Mouse (Mus musculus): ENCODE results near the gene Galnt17. TPM values are rescaled to one million over a fixed set of nuclear protein-coding genes. Genes with fewer than 3 reads are reported as not detected.

The Galnt17 gene
- polyA plus RNA-seq, 1 experiment from 2014 or later: 0.95 TPM

- no peaks in the 10 kb centered on the region for H3K4me1 ChIP-seq
- H3K4me3 ChIP-seq: no peak overlapping the region
- H3K9me3 ChIP-seq: no peaks in the 10 kb centered on the region
- H3K27me3 ChIP-seq (ENCODE audit: insufficient read depth, poor library complexity, severe bottlenecking): no peaks in the 10 kb centered on the region
- 78% methylated on average over 2 of the region's 2 CpGs for WGBS
- no peaks in the 10 kb centered on the region for H3K36me3 ChIP-seq
- H3K27ac ChIP-seq: no peak overlapping the region
- DNase-seq (ENCODE audit: low spot score): no peak
Observed at GRCm38 (mm10) chr5:131286680-131287079, 21.6 kb downstream of the Galnt17 start.

- WGBS: 53% methylated on average over 2 of the region's 2 CpGs
- Histone ChIP-seq H3K4me1 (no peaks in the 10 kb centered on the region), H3K36me3 (no peaks in the 10 kb centered on the region), H3K27me3 (ENCODE audit: insufficient read depth, poor library complexity, severe bottlenecking) (no peaks in the 10 kb centered on the region), H3K9me3 (no peaks in the 10 kb centered on the region), H3K27ac (no peak overlapping the region), H3K4me3 (no peak overlapping the region)
- no peak for DNase-seq (ENCODE audit: low spot score)
Observed at GRCm38 (mm10) chr5:131280349-131280748, 27.9 kb downstream of the Galnt17 start.

GRCm38 (mm10) chr5:131279286-131279685, 29.0 kb downstream of the Galnt17 start:
- H3K9me3 ChIP-seq: no peaks in the 10 kb centered on the region
- H3K36me3 ChIP-seq: no peaks in the 10 kb centered on the region
- H3K27me3 ChIP-seq (ENCODE audit: insufficient read depth, poor library complexity, severe bottlenecking): no peaks in the 10 kb centered on the region
- no peaks in the 10 kb centered on the region for H3K4me1 ChIP-seq
- no peak overlapping the region for H3K27ac ChIP-seq
- H3K4me3 ChIP-seq: no peak overlapping the region
- WGBS: 77% methylated on average over 10 of the region's 10 CpGs
- no peak for DNase-seq (ENCODE audit: low spot score)

DNA sequence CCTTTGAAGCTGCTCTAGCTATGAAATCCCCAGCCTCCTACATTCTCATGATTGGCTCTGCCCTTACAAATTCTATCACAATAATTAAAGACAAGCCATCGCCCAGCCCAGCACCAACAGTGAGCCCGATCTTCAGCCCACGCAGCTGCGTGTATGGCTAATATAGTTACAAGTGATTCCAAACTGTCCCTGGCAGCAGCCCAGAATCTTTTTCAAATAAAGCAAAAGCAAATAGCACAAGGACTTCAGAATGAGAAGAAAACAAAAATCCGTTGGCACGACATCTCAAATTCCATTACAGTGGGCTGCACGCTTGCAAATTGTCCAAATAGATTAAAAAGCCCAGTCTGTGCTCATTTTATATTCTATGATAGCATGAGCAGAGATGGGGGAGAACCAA, 31.1 kb downstream of the Galnt17 start:
- 88% methylated on average over 7 of the region's 7 CpGs for WGBS
- Histone ChIP-seq H3K9me3 (no peaks in the 10 kb centered on the region), H3K27ac (no peak overlapping the region), H3K27me3 (ENCODE audit: insufficient read depth, poor library complexity, severe bottlenecking) (no peaks in the 10 kb centered on the region), H3K4me1 (no peaks in the 10 kb centered on the region), H3K4me3 (no peak overlapping the region), H3K36me3 (no peaks in the 10 kb centered on the region)
- peak; percentile 10 for DNase-seq (ENCODE audit: low spot score)

DNA sequence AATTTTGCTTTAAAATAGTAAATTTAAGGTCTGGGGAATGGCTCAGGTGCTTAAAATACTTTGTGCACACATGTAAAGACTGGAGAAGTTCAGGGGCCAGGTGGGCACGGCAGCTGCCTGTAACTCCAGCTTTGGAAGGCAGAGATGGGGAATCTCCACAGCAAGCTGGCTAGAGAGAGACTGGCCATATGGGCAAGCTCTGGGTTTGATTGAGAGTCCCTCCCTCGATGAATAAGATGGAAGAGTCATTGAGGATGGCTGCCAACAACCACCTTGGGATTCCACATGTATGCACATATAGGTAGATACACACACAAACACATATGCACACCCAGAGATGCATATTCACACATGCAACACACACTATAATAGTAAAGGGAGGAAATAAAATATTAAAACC, 42.0 kb downstream of the Galnt17 start:
- H3K27me3 ChIP-seq (ENCODE audit: insufficient read depth, poor library complexity, severe bottlenecking): no peaks in the 10 kb centered on the region
- peak; percentile 20 for DNase-seq (ENCODE audit: low spot score)
- no peaks in the 10 kb centered on the region for H3K36me3 ChIP-seq
- no peak overlapping the region for H3K27ac ChIP-seq
- 61% methylated on average over 2 of the region's 2 CpGs for WGBS
- H3K4me3 ChIP-seq: no peak overlapping the region
- no peaks in the 10 kb centered on the region for H3K4me1 ChIP-seq
- H3K9me3 ChIP-seq: no peaks in the 10 kb centered on the region

- Histone ChIP-seq H3K36me3 (no peaks in the 10 kb centered on the region), H3K4me1 (no peaks in the 10 kb centered on the region), H3K9me3 (no peaks in the 10 kb centered on the region), H3K27ac (no peak overlapping the region), H3K27me3 (ENCODE audit: insufficient read depth, poor library complexity, severe bottlenecking) (no peaks in the 10 kb centered on the region), H3K4me3 (no peak overlapping the region)
- 83% methylated on average over 11 of the region's 11 CpGs for whole genome bisulfite sequencing
- peak; percentile 22 for DNase-seq (ENCODE audit: low spot score)
Observed at GRCm38 (mm10) chr5:131264145-131264544, 44.2 kb downstream of the Galnt17 start.

DNA sequence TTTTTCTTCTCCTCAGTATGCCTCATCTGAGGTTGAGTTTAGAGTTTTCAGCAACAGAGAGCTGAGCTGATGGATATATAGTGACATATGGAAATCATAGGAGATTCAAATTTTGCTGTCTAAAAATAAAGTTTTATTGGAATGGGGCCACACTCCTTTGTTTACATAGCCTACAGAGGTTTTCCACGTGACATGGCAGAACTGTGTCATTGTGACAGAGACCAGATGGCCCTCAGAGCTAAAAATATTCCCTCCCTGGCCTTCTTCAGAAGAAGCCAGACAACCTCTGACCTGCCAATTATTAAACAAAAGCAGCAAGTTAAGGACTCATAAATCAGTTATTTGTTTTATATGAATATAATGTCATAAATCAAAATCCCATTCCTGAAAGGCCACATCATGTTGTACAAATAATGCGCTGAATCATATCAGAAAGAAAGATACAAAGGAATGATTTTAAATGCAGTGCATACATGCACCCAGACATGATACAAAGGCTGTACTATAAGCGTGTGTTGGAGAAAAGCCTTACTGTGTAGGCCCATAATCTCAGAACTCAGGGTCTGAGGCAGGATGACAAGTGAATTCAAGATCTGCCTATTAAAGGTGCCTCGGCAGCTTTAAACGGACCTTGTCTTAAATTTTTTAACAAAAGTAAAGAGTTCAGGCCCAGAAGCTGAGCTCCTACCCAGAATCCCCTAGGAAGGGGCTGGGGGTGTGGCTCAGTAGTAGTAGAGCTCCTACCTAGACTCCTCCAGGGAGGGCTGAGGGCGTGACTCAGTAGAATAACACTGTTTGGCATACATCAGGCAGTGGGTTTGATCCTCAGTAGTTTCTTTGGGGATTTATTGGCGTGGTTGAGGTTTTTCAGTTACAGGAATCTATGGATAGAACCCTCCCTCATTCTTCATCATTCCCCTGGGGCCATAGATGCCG, 57.3 kb downstream of the Galnt17 start:
- 64% methylated on average over 8 of the region's 8 CpGs for WGBS
- Histone ChIP-seq H3K27ac (peak overlapping the region; percentile 83), H3K36me3 (no peaks in the 10 kb centered on the region), H3K4me3 (no peak overlapping the region), H3K9me3 (no peaks in the 10 kb centered on the region), H3K27me3 (ENCODE audit: insufficient read depth, poor library complexity, severe bottlenecking) (no peaks in the 10 kb centered on the region), H3K4me1 (peaks cover 12% of the 10 kb centered on the region; the same call in 1 of the 2 replicates)
- peak; percentile 75 for DNase-seq (ENCODE audit: low spot score)

- WGBS: 92% methylated on average over 3 of the region's 3 CpGs
Observed at GRCm38 (mm10) chr5:131248416-131248815, 59.9 kb downstream of the Galnt17 start.

GRCm38 (mm10) chr5:131246591-131246990, 61.7 kb downstream of the Galnt17 start:
- Histone ChIP-seq H3K4me3 (no peak overlapping the region), H3K36me3 (no peaks in the 10 kb centered on the region), H3K9me3 (no peaks in the 10 kb centered on the region), H3K27ac (no peak overlapping the region), H3K4me1 (peaks cover 11% of the 10 kb centered on the region; the same call in 1 of the 2 replicates), H3K27me3 (ENCODE audit: insufficient read depth, poor library complexity, severe bottlenecking) (no peaks in the 10 kb centered on the region)
- DNase-seq (ENCODE audit: low spot score): peak; percentile 59
- 91% methylated on average over 6 of the region's 6 CpGs for WGBS

More at GRCm38 (mm10) chr5:131248416-131248815, 59.9 kb downstream of the Galnt17 start:
- Histone ChIP-seq H3K36me3 (no peaks in the 10 kb centered on the region), H3K27me3 (ENCODE audit: insufficient read depth, poor library complexity, severe bottlenecking) (no peaks in the 10 kb centered on the region), H3K4me3 (no peak overlapping the region), H3K9me3 (no peaks in the 10 kb centered on the region), H3K27ac (no peak overlapping the region), H3K4me1 (peaks cover 12% of the 10 kb centered on the region; the same call in 1 of the 2 replicates)
- DNase-seq (ENCODE audit: low spot score): peak; percentile 2

- Histone ChIP-seq H3K9me3 (no peaks in the 10 kb centered on the region), H3K27ac (no peak overlapping the region), H3K4me3 (no peak overlapping the region), H3K27me3 (ENCODE audit: insufficient read depth, poor library complexity, severe bottlenecking) (no peaks in the 10 kb centered on the region), H3K4me1 (no peaks in the 10 kb centered on the region), H3K36me3 (no peaks in the 10 kb centered on the region)
- 85% methylated on average over 4 of the region's 4 CpGs for WGBS
- peak; percentile 17 for DNase-seq (ENCODE audit: low spot score)
Observed at GRCm38 (mm10) chr5:131241689-131242088, 66.6 kb downstream of the Galnt17 start.

GRCm38 (mm10) chr5:131239813-131240212, 68.5 kb downstream of the Galnt17 start:
- H3K4me3 ChIP-seq: no peak overlapping the region

GRCm38 (mm10) chr5:131236906-131237305, 71.4 kb downstream of the Galnt17 start:
- Histone ChIP-seq H3K4me1 (0 out of 2 replicates have a peak, but pooled peaks cover 2% of the 10 kb centered on the region), H3K9me3 (no peaks in the 10 kb centered on the region), H3K27me3 (ENCODE audit: insufficient read depth, poor library complexity, severe bottlenecking) (no peaks in the 10 kb centered on the region), H3K27ac (no peak overlapping the region), H3K36me3 (no peaks in the 10 kb centered on the region), H3K4me3 (no peak overlapping the region)
- WGBS: 91% methylated on average over 8 of the region's 8 CpGs
- peak; percentile 47 for DNase-seq (ENCODE audit: low spot score)

More at GRCm38 (mm10) chr5:131239813-131240212, 68.5 kb downstream of the Galnt17 start:
- no peak for DNase-seq (ENCODE audit: low spot score)
- Histone ChIP-seq H3K27ac (no peak overlapping the region), H3K36me3 (no peaks in the 10 kb centered on the region), H3K9me3 (no peaks in the 10 kb centered on the region), H3K27me3 (ENCODE audit: insufficient read depth, poor library complexity, severe bottlenecking) (no peaks in the 10 kb centered on the region), H3K4me1 (no peaks in the 10 kb centered on the region)
- WGBS: 85% methylated on average over 3 of the region's 3 CpGs

- DNase-seq (ENCODE audit: low spot score): no peak
- peaks cover 25% of the 10 kb centered on the region; the same call in 1 of the 2 replicates for H3K4me1 ChIP-seq
- no peaks in the 10 kb centered on the region for H3K9me3 ChIP-seq
- H3K36me3 ChIP-seq: no peaks in the 10 kb centered on the region
- WGBS: 84% methylated on average over 8 of the region's 8 CpGs
- H3K4me3 ChIP-seq: no peak overlapping the region
- no peaks in the 10 kb centered on the region for H3K27me3 ChIP-seq (ENCODE audit: insufficient read depth, poor library complexity, severe bottlenecking)
- H3K27ac ChIP-seq: no peak overlapping the region
Observed at GRCm38 (mm10) chr5:131233828-131234227, 74.5 kb downstream of the Galnt17 start.
